Mouse (Mus musculus) pancreas, adult 10 weeks (tissue): ENCODE results near the gene Srprb. TPM values are rescaled to one million over a fixed set of nuclear protein-coding genes. Genes with fewer than 3 reads are reported as not detected.

Source experiments
- polyA plus RNA-seq: library from polyadenylated mRNA; stranded (reverse); fragments of 350-450 nt; fragmentation: Illumina TruSeq; extraction: RNeasy Lipid Tissue Mini Kit (QIAGEN cat#74804); gene quantifications from one replicate; pipeline ENCODE4 v1.2.3, GENCODE M21; 2015; ENCODE audit warnings: low read depth, low replicate concordance; ENCODE audit not compliant: insufficient read depth

Srprb gene
- polyA plus RNA-seq, result 16.7 TPM

DNA sequence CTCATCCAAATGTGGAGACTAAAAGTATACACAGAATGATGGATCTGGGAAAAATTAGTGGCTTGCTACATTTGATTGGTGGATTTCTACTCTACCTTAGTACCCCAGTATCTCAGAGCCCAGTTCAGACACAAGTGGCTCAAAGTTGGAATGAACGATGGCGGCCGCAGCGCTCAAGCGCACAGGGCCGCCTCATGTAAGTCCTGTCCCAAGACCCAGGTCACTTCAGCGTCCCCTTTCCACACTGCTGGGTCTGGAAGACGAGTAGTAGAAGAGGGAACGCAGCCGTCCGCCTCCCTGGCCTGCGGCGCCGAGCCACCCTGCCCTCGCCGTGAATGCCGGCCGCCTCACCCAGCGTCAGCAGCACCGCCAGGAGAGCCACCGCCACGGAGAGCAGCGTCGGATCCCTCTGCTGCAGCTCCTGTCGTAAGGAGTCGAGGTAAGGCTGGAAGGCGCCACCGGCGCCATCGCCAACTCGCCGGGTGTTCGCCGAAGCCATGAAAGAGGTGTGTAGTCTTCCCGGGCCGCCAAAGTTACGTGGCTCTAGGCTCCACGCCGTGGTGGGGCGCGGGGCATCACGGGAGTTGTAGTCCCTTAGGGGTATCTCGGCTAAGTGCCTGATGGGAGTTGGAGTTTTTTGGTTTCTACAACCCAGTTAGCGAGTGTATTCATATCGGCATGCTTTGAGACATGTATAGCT lies at the start of gene Srprb:
TSS of gene Srprb (minus strand) at position 577 of the 700 bp plus-strand sequence.

GRCm38 (mm10) chr9:103230151-103230951 lies 28.4 kb upstream of the Srprb start, which contains the start of the genes Gm20425 and Trf:
Gm20425 (minus strand) TSS chr9:103230307.
Trf (minus strand) TSS chr9:103230444.

Other genes starting within 250 kb of the Srprb start
- gene Slco2a1, start 213.4 kb downstream of the Srprb start, polyA plus RNA-seq, result 6.6 TPM
- 7.2 TPM for gene Rab6b, start 90.3 kb downstream of the Srprb start, polyA plus RNA-seq
- not detected for gene Gm20425, start 28.2 kb upstream of the Srprb start, polyA plus RNA-seq
- 81.1 TPM for gene Trf, start 28.3 kb upstream of the Srprb start, polyA plus RNA-seq
- gene 1300017J02Rik, start 102.9 kb upstream of the Srprb start, polyA plus RNA-seq, result not detected
- gene Topbp1, start 103.1 kb upstream of the Srprb start, polyA plus RNA-seq, result 3.8 TPM
- 28.3 TPM for gene Cdv3, start 163.7 kb upstream of the Srprb start, polyA plus RNA-seq